In the genomic region with DNA sequence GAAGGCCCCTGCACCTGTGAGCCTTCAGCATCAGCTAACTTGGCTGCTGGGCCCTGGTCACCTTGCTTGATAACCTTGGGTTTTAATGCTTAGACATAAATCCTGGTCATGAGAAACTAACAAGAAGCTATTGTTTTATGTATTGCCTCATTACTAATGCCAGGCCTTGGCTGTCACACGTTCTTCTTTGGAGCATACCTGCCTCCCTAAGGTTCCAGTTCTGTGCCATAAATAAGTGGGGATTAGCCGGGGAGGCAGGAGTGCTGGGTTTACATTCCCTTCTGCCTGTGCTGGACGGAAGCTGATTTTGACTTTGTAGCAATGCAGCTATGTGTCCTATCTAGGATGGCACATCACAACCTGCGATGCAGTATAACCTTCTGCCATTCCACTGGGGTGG, we compare ENCODE assay signal across 28 mouse cellular contexts. TPM values are rescaled to one million over a fixed set of nuclear protein-coding genes. Genes with fewer than 3 reads are reported as not detected.
DNase-seq lines count a peak whose midpoint lies in the region; ATAC-seq lines count a peak whose summit lies in the region.
"Had no signal": no experiment of that assay in that cellular context is flagged by ENCODE, and none has a peak within 500 bp of the region (broad histone marks: within the 10 kb centered on the region; RNA-seq: fewer than 3 reads in every experiment).

No protein-coding gene starts in this region.

- no peak overlapping the region for H3K27ac ChIP-seq in midbrain, embryonic 11.5 days (ENCODE audit: low read depth, low read length)
- H3K27ac ChIP-seq in midbrain, embryonic 10.5 days (replicated peaks) = no peak overlapping the region

- H3K9ac ChIP-seq in midbrain, embryonic 11.5 days (ENCODE audit: low read length) = no peak overlapping the region

- ATAC-seq in midbrain, embryonic 11.5 days (ENCODE audit: low FRiP score) = no peak
- ATAC-seq in granulocyte monocyte progenitor cell, adult 5-6 weeks (replicated peaks; ENCODE audit: poor library complexity, severe bottlenecking) = no peak
- ATAC-seq: activated CD4-positive, CD25-positive, alpha-beta regulatory T cell, adult 4 months; CD4-positive, CD25-positive, alpha-beta regulatory T cell, adult 4 months; Patski had no signal

- H3K4me2 ChIP-seq in midbrain, embryonic 11.5 days = no peak overlapping the region

- DNase-seq in heart, adult 11 months = peak; percentile 80
- no peak for DNase-seq in heart, adult 9 months (ENCODE audit: low spot score in 2 of 2)
- peak; percentile 54 for DNase-seq in midbrain, embryonic 11.5 days (ENCODE audit: low spot score, missing footprints)
- DNase-seq in midbrain, embryonic 10.5 days (ENCODE audit: low spot score) = no peak
- DNase-seq in fat pad, adult 2 months (ENCODE audit: extremely low read depth, low read depth, low spot score) = peak; percentile 73
- peak; percentile 68 for DNase-seq in gonadal fat pad, adult 2 months (ENCODE audit: low read depth)
- no peak for DNase-seq in urinary bladder, adult 18-20 months (ENCODE audit: low spot score in 2 of 2)
- DNase-seq: adrenal gland, adult 2 months; adrenal gland, adult 8-10 months; adrenal gland, postnatal 10 days; adrenal gland, postnatal 14 days; adrenal gland, postnatal 25 days; adrenal gland, postnatal 36 days; B cell, adult 2 months; cerebellum, adult 11 months; cerebellum, adult 11-12 months had no signal

- WGBS in midbrain, embryonic 11.5 days = 80% methylated on average over 4 of the region's 4 CpGs
- 89% methylated on average over 4 of the region's 4 CpGs for WGBS in midbrain, embryonic 10.5 days

- H3K36me3 ChIP-seq in midbrain, embryonic 11.5 days (ENCODE audit: control insufficient read depth, insufficient read depth, low read length) = no peaks in the 10 kb centered on the region
- H3K36me3 ChIP-seq in midbrain, embryonic 10.5 days = no peaks in the 10 kb centered on the region
- H3K36me3 ChIP-seq: G1E had no signal

- H3K4me1 ChIP-seq in midbrain, embryonic 11.5 days (ENCODE audit: control insufficient read depth, insufficient read depth, low read length) = no peaks in the 10 kb centered on the region
- peaks cover 3% of the 10 kb centered on the region; the same call in 1 of the 2 replicates for H3K4me1 ChIP-seq in midbrain, embryonic 10.5 days

- no peak overlapping the region for H3K4me3 ChIP-seq in midbrain, embryonic 11.5 days (ENCODE audit: low read depth, low read length)
- no peak overlapping the region for H3K4me3 ChIP-seq in midbrain, embryonic 10.5 days

- H3K27me3 ChIP-seq in midbrain, embryonic 11.5 days (ENCODE audit: control insufficient read depth, insufficient read depth, low read length) = no peaks in the 10 kb centered on the region
- H3K27me3 ChIP-seq in midbrain, embryonic 10.5 days (ENCODE audit: low read depth, poor library complexity, severe bottlenecking) = no peaks in the 10 kb centered on the region
- H3K27me3 ChIP-seq: CH12.LX, Patski had no signal

- no peaks in the 10 kb centered on the region for H3K9me3 ChIP-seq in midbrain, embryonic 11.5 days (ENCODE audit: control insufficient read depth, low read length)
- no peaks in the 10 kb centered on the region for H3K9me3 ChIP-seq in midbrain, embryonic 10.5 days (replicated peaks)
- H3K9me3 ChIP-seq: G1E had no signal

RNA-seq across cellular contexts. Expression of a gene that starts 13.2 kb away (rescaled TPM):
- 4.5 and 5.2 TPM in 2 replicates for polyA plus RNA-seq in midbrain, embryonic 11.5 days (2014; fragmentation: Nextera tagmentation; extraction: Ambion mirVana)
- polyA plus RNA-seq in midbrain, embryonic 10.5 days (2016; fragmentation: Nextera tagmentation; extraction: Ambion mirVana) = 2.2 and 3.2 TPM in 2 replicates
- polyA plus RNA-seq in gonadal fat pad, adult 2 months (2012; rRNA removed) = 2.7 and 4.8 TPM in 2 replicates
- total RNA-seq in granulocyte monocyte progenitor cell, adult 5-6 weeks (2014; fragmentation: Nextera tagmentation) = 8.8 and 9.9 TPM in 2 replicates
- total RNA-seq in granulocyte monocyte progenitor cell, adult 5-6 weeks (2017) = 4.4 and 9.0 TPM in 2 replicates
- total RNA-seq: CH12.LX, MEL had no signal
- polyA plus RNA-seq: G1E had no signal

RNA-seq across cellular contexts. Expression of a gene that starts 55.6 kb away (rescaled TPM):
- polyA plus RNA-seq in midbrain, embryonic 11.5 days (2014; fragmentation: Nextera tagmentation; extraction: Ambion mirVana) = not detected in 2 replicates
- not detected in 2 replicates for polyA plus RNA-seq in midbrain, embryonic 10.5 days (2016; fragmentation: Nextera tagmentation; extraction: Ambion mirVana)
- polyA plus RNA-seq in gonadal fat pad, adult 2 months (2012; rRNA removed) = 13.5 and 27.9 TPM in 2 replicates
- not detected in 2 replicates for total RNA-seq in granulocyte monocyte progenitor cell, adult 5-6 weeks (2014; fragmentation: Nextera tagmentation)
- total RNA-seq in granulocyte monocyte progenitor cell, adult 5-6 weeks (2017) = not detected in 2 replicates
- total RNA-seq: adrenal gland, adult 18-20 months; adrenal gland, adult 2 months; adrenal gland, adult 8-10 months; adrenal gland, postnatal 10 days; adrenal gland, postnatal 14 days; adrenal gland, postnatal 25 days; adrenal gland, postnatal 36 days; adrenal gland, postnatal 4 days; CH12.LX; ES-E14; G1E; MEL had no signal
- polyA plus RNA-seq: activated CD4-positive, CD25-positive, alpha-beta regulatory T cell, adult 4 months; adrenal gland, adult 2 months; brain, embryonic 14.5 days; C2C12; CD4-positive, CD25-positive, alpha-beta regulatory T cell, adult 4 months; G1E had no signal

Comparison
In these comparisons a context has a peak if more than half of its experiments do, and no peak if none do; other contexts are left out.
1. DNase-seq: peak in heart, adult 11 months (single experiment), midbrain, embryonic 11.5 days (single experiment), fat pad, adult 2 months (single experiment) and gonadal fat pad, adult 2 months (single experiment); none in heart, adult 9 months (0 of 2), midbrain, embryonic 10.5 days (single experiment) and urinary bladder, adult 18-20 months (0 of 2).
2. RNA of a gene that starts 55.6 kb away (polyA plus RNA-seq): 13.5 to 27.9 TPM in gonadal fat pad, adult 2 months; not detected in midbrain, embryonic 11.5 days and not detected in midbrain, embryonic 10.5 days; every median in the first group is over 10 times any median in the second.